Mouse (Mus musculus): ENCODE data around the gene Irf3.

GRCm38 (mm10) chr7:44962337-44962736, 35.1 kb upstream of the Irf3 start:
- TF ChIP-seq CTCF (IDR thresholded peaks at IDR 0.05; ENCODE audit: borderline replicate concordance, control insufficient read depth, extremely low read depth, insufficient read depth, low read length, poor library complexity) (no peak), POLR2A (IDR thresholded peaks at IDR 0.05; ENCODE audit: control insufficient read depth, extremely low read depth, insufficient read depth, low read length, poor library complexity) (no peak)

All from thymus, adult 2 months (tissue).